Mouse (Mus musculus): ENCODE measurements at regions not wholly inside any gene's neighbourhood (a gene's known extent, or its start where the extent isn't known, plus 50 kb on each side); places are given as distances from the start of the nearest gene placed in this dataset.
A peak's percentile ranks its signal among the peaks of the same experiment; 100 is the strongest.

DNA sequence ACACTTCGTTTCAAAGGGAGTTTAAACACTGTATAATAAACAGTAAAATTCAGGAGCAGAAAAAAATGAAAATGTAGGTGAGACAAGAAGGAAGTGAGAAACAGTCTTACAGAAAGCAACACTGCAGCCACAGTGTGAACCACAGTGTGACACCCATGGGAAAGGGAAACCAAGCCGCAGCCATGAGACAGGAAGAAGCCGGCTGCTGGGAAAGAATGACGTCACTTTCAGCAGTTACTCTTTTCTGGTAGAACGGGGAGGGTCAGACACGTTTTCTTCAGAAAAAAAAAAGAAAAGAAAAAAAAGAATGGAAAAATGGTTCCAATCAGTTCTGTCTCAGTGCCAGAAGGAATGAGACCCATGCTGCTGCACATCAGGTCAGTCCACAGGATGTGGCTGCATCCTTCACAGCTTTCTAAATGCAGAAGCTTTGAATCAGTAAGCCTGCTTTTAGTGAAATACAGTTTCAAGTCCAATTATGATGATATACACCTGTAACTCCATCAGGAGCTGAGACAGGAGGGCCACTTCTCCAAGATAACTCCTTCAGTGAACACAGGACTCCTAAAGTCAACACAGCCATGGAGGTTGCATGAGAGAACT lies 331.2 kb upstream of the Lrrc3b start:
- 73% methylated on average over 6 of the region's 6 CpGs for WGBS
- no peak for ATAC-seq (replicated peaks)

DNA sequence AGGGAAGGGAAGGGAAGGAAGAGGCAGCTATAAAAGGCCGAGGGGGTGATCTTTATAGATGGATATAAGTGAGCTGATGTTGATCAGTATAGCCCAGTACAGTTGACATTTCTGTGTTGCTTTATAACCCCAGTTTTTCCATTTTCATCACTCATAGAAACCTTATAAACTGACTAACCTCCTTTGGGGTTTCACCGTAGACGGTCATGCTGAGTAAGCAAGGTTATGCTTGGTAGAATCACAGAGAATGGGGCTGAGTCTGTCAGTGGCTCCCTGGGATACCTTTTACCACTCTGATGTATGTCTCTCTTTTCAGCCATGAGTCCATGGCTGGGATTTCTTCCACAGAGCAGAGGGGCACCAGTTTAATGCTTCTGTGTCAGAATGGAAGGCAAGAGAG lies 345.9 kb upstream of the Lrrc3b start:
- Histone ChIP-seq H3K36me3 (replicated peaks) (no peaks in the 10 kb centered on the region), H3K9me3 (no peaks in the 10 kb centered on the region), H3K27me3 (replicated peaks) (no peaks in the 10 kb centered on the region), H3K4me2 (no peak overlapping the region), H3K4me1 (peaks cover 18% of the 10 kb centered on the region; the same call in 1 of the 2 replicates), H3K9ac (no peak overlapping the region), H3K27ac (peak overlapping the region; percentile 72), H3K4me3 (no peak overlapping the region)
- peak; percentile 60 for ATAC-seq (replicated peaks)
- 43% methylated on average over 3 of the region's 3 CpGs for WGBS

More for the DNA sequence above, 331.2 kb upstream of the Lrrc3b start:
- Histone ChIP-seq H3K27ac (no peak overlapping the region), H3K4me3 (no peak overlapping the region), H3K9me3 (no peaks in the 10 kb centered on the region), H3K4me1 (no peaks in the 10 kb centered on the region), H3K4me2 (no peak overlapping the region), H3K36me3 (replicated peaks) (no peaks in the 10 kb centered on the region), H3K9ac (no peak overlapping the region), H3K27me3 (replicated peaks) (no peaks in the 10 kb centered on the region)

DNA sequence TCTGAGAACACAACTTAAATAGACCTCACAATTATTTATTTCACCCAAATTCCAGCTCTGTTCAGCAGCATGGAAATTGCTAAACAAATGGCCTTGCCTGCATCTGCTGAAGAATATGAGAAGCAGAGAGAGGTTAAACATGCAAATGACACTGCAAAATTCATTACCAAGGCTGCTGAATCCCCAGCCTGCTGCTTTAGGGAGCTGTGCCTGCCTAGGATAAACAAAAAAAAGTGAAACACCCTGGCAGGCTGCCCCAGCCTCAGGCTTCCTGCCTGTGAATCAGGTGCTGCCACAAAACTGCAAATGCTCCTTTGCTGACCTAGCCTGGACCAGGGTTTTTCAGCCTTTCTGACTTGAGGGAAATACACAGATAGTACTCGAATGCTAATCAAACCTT lies 346.4 kb upstream of the Lrrc3b start:
- H3K27me3 ChIP-seq (replicated peaks) = no peaks in the 10 kb centered on the region
- peak; percentile 84 for ATAC-seq (replicated peaks)
- WGBS = 57% methylated on average over 1 of the region's 1 CpGs
- H3K27ac ChIP-seq = peak overlapping the region; percentile 72
- H3K4me2 ChIP-seq = no peak overlapping the region
- H3K9me3 ChIP-seq = no peaks in the 10 kb centered on the region
- H3K4me3 ChIP-seq = no peak overlapping the region
- H3K9ac ChIP-seq = no peak overlapping the region
- H3K4me1 ChIP-seq = peaks cover 18% of the 10 kb centered on the region; the same call in 1 of the 2 replicates
- no peaks in the 10 kb centered on the region for H3K36me3 ChIP-seq (replicated peaks)

DNA sequence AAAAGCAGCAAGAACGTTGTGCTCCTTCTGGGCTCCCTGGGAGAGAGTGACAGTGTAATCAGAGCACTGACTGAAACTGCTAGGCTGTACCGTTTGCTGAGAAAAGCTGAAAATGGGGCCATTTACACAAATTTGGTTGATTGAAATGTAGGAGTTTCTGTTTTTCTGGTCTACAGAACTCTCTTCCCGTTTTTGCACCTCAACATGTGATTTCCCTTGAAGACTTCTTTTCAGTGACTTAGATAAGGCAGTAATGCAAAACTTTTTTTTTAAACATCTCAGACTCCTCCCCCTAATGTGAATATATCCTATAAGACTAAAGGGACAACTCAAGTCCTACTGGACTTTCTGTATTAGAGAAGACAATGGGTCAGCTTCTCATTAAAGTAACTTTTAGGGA lies 356.9 kb upstream of the Lrrc3b start:
- Histone ChIP-seq H3K9me3 (peaks cover 3% of the 10 kb centered on the region; the same call in 1 of the 2 replicates), H3K36me3 (replicated peaks) (no peaks in the 10 kb centered on the region), H3K27me3 (replicated peaks) (no peaks in the 10 kb centered on the region), H3K4me2 (no peak overlapping the region), H3K4me1 (no peaks in the 10 kb centered on the region), H3K9ac (no peak overlapping the region), H3K27ac (no peak overlapping the region), H3K4me3 (no peak overlapping the region)
- ATAC-seq (replicated peaks) = no peak
- WGBS = 78% methylated on average over 3 of the region's 3 CpGs

DNA sequence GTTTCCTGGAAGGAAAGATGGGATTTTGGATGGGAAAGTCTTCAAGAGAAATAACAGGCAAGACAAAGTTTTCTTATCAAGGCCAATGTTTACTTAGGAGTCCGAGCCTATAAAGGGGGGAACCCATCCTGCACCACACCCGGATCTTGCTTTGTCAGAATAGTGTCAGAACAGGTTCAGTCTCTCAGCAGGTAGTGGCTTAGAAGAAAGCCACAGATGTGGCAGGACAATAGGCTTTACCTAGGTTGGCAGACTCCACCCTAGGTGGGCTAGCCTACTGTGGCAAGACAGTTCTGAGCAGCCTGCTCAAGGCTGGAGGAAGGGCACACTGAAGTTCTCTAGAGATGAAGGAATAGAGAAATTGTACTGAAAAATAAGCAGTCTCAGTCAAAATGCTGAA lies 358.2 kb upstream of the Lrrc3b start:
- Histone ChIP-seq H3K4me3 (no peak overlapping the region), H3K9ac (no peak overlapping the region), H3K36me3 (replicated peaks) (no peaks in the 10 kb centered on the region), H3K27ac (no peak overlapping the region), H3K4me1 (no peaks in the 10 kb centered on the region), H3K27me3 (replicated peaks) (no peaks in the 10 kb centered on the region), H3K9me3 (peaks cover 3% of the 10 kb centered on the region; the same call in 1 of the 2 replicates), H3K4me2 (no peak overlapping the region)
- no peak for ATAC-seq (replicated peaks)
- WGBS = 44% methylated on average over 2 of the region's 2 CpGs

DNA sequence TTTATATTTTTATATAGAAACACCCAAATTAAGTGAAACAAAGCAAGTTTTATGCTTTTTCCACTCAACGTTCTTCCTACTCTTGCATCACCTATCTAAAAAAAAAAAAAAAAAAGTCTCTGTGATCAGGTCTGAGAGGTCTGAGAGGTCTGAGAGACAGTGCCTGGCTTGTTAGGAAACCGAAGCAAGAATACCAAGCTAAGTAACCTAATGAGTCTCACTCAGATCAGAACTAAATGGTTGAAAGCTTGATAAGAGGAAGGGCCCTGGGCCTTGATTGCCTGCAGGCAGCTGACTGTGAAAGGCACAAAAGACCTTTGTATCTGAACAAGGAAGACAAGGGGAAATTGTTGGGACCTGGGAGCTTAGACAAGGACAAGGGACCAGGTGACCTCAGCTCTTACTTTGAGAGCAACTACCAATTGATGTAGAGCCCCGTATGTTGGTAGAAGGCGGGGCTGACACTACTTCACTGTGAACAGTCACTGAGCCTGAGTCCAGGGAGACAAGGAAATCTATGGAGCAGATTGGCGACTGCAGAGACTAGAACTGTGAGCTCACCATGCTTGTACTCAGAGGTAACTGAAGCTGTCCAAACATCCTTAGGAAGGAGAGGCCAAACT lies 362.8 kb upstream of the Lrrc3b start:
- Histone ChIP-seq H3K4me1 (no peaks in the 10 kb centered on the region), H3K9ac (no peak overlapping the region), H3K27me3 (replicated peaks) (no peaks in the 10 kb centered on the region), H3K27ac (no peak overlapping the region), H3K9me3 (peaks cover 3% of the 10 kb centered on the region; the same call in 1 of the 2 replicates), H3K4me2 (no peak overlapping the region), H3K4me3 (no peak overlapping the region), H3K36me3 (replicated peaks) (no peaks in the 10 kb centered on the region)
- 68% methylated on average over 5 of the region's 5 CpGs for WGBS
- ATAC-seq (replicated peaks) = no peak

DNA sequence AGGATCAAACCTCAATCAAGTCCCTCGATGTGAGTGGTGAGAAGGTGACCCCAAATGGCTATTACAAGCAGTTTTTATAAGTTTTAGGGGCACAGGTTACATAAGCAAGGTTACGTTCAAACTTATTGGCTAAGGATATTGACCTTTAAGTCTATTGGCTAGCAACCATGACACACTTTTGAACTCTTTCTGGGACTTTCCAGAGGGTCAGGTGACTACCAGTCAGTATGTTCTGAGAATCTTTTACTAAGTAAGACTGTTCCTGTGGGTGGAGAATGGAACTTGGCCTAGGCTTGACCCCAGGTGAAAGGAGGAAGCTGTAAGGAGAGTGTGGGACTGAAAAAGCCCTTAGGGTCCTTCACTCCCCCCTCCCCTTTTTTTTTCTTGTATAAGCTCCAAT lies 370.3 kb upstream of the Lrrc3b start:
- ATAC-seq (replicated peaks) = no peak
- 76% methylated on average over 2 of the region's 2 CpGs for WGBS
- H3K27ac ChIP-seq = no peak overlapping the region

DNA sequence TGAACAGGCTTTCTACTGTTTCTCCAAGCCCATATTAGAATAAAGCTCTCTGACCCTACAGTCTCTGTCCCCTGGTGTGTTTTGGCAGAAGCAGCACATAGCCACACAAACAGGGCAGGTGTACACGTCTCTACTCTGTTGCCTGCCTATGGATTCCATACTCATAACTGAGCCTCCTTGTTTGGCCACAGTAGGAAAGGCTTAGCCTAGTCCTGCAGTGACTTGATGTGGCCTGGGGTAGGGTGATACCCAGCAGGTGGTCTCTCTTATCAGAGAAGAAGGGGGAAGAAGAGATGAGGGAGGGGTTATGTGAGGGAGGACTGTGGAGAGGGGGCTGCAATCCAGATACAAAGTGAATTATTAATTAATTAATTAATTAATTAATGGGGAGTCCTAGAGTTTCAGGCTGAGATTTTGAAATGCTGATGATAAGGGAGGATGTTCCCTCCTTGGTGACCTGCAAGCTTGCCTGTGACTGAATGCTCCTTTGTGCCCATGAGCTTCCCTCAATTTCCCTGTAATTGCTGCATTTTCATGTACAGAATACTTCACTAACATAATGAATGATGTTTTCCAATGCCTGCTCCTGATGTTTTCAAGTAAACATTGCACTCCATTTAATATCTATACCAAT lies 402.7 kb upstream of the Lrrc3b start:
- no peaks in the 10 kb centered on the region for H3K4me1 ChIP-seq
- peak; percentile 54; the same call in 1 of the 2 replicates for ATAC-seq (replicated peaks)

More for the DNA sequence above, 370.3 kb upstream of the Lrrc3b start:
- Histone ChIP-seq H3K4me1 (no peaks in the 10 kb centered on the region), H3K9ac (no peak overlapping the region), H3K27me3 (replicated peaks) (no peaks in the 10 kb centered on the region), H3K4me3 (no peak overlapping the region), H3K4me2 (no peak overlapping the region), H3K9me3 (no peaks in the 10 kb centered on the region), H3K36me3 (replicated peaks) (no peaks in the 10 kb centered on the region)

DNA sequence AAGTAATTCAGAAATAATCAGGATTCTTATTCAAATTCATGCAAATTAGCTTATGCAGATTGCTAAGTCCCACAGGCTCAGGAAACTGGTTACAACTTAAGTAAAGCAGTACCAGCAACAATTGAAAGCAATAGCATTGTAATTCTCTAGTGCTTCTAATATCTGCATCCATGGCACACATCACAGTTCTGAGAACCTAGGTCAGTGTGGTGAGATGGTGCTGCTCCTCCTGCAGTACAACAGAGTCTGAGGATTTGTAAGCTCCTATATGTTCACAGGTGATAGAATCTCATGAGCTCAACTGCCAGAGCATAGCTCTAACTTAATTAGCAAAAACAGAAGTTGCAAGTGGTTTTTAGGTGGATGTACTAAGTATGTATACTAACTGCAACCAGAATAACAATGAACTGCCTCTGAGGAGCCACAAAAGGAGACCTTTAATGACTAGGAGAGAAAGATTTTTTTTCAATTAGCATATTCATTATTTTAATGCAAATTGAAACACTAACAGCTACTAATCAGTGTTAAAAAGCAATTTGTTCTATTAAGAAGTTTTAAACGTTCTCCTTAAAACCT lies 403.3 kb upstream of the Lrrc3b start:
- no peaks in the 10 kb centered on the region for H3K4me1 ChIP-seq
- H3K36me3 ChIP-seq (replicated peaks) = no peaks in the 10 kb centered on the region
- H3K9me3 ChIP-seq = no peaks in the 10 kb centered on the region
- H3K4me3 ChIP-seq = no peak overlapping the region
- no peak overlapping the region for H3K4me2 ChIP-seq
- no peaks in the 10 kb centered on the region for H3K27me3 ChIP-seq (replicated peaks)
- H3K27ac ChIP-seq = no peak overlapping the region
- WGBS = 27% methylated on average over 1 of the region's 1 CpGs
- no peak overlapping the region for H3K9ac ChIP-seq
- ATAC-seq (replicated peaks) = peak; percentile 71

More for the DNA sequence above, 402.7 kb upstream of the Lrrc3b start:
- no peaks in the 10 kb centered on the region for H3K36me3 ChIP-seq (replicated peaks)
- no peaks in the 10 kb centered on the region for H3K27me3 ChIP-seq (replicated peaks)
- H3K9ac ChIP-seq = no peak overlapping the region
- H3K27ac ChIP-seq = no peak overlapping the region
- H3K9me3 ChIP-seq = no peaks in the 10 kb centered on the region
- H3K4me2 ChIP-seq = no peak overlapping the region
- H3K4me3 ChIP-seq = no peak overlapping the region
- 79% methylated on average over 1 of the region's 1 CpGs for WGBS

DNA sequence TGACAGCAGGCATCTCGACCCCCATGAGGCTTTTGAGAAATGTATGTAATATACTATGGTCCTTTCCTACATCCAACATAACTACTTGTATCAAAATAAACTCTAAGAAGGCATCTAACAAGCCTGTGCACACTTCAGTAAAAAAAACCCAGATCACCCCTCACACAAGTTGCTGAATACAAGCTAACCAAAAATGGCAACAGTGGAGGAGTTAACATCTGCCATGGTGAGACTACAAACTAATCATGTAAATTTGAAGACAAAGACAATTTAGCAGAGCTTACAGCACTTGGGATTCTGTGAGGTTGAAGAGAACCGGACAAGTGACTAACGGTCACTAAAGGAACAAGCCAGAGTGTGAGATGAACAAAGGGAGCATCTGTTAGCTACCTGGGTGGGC lies 380.6 kb upstream of the Ngly1 start:
- no peak overlapping the region for H3K9ac ChIP-seq
- no peak for ATAC-seq (replicated peaks)
- H3K4me3 ChIP-seq = no peak overlapping the region
- H3K4me2 ChIP-seq = no peak overlapping the region
- no peaks in the 10 kb centered on the region for H3K27me3 ChIP-seq (replicated peaks)
- H3K27ac ChIP-seq = no peak overlapping the region
- H3K9me3 ChIP-seq = no peaks in the 10 kb centered on the region
- H3K4me1 ChIP-seq = no peaks in the 10 kb centered on the region
- 71% methylated on average over 3 of the region's 3 CpGs for whole genome bisulfite sequencing
- no peaks in the 10 kb centered on the region for H3K36me3 ChIP-seq (replicated peaks)

DNA sequence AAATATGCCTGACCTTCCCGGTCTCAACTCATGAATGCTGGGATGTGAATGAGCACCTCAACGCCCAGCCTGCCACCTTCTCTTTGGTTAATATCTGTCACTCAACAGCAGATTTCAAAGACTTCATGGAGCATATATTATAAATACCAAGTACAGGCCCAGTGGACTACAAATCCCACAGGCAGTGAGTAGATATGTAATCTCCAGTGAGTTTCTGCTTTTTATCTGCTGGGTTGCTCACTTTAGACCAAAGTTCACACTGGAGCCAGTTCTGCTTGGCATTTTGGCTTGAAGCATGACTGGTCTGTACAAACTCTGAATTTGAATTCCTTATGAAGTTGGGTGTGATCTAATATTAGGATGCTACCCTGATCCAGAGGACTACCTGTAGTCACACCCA lies 377.1 kb upstream of the Ngly1 start:
- 93% methylated on average over 2 of the region's 2 CpGs for WGBS
- no peaks in the 10 kb centered on the region for H3K4me1 ChIP-seq

DNA sequence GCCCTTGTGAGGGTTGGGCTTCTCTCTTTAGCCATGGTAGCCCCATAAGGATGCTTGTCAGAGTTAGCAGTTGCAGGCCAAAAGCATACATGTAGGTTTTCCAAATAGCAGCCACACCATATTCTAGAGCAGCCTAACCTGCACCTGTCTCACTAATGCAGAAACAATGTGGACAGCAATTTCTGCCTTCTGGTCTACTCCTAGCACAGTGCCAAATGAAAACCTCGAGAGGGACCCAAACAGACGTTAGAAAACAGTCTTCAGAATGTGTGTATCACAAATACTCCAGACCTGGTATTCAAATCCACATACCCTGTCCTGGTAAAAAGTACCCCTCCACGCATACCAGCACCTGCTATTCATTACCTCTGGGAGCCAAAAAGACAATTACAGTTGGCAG lies 368.9 kb upstream of the Ngly1 start:
- no peak overlapping the region for H3K9ac ChIP-seq
- no peak overlapping the region for H3K27ac ChIP-seq
- no peaks in the 10 kb centered on the region for H3K9me3 ChIP-seq
- no peak overlapping the region for H3K4me3 ChIP-seq
- H3K27me3 ChIP-seq (replicated peaks) = no peaks in the 10 kb centered on the region
- H3K36me3 ChIP-seq (replicated peaks) = no peaks in the 10 kb centered on the region
- WGBS = 77% methylated on average over 3 of the region's 3 CpGs
- no peak overlapping the region for H3K4me2 ChIP-seq
- no peaks in the 10 kb centered on the region for H3K4me1 ChIP-seq
- ATAC-seq (replicated peaks) = no peak

More for the DNA sequence above, 377.1 kb upstream of the Ngly1 start:
- H3K27ac ChIP-seq = no peak overlapping the region
- H3K9ac ChIP-seq = no peak overlapping the region
- H3K4me2 ChIP-seq = no peak overlapping the region
- H3K4me3 ChIP-seq = no peak overlapping the region
- H3K36me3 ChIP-seq (replicated peaks) = no peaks in the 10 kb centered on the region
- H3K27me3 ChIP-seq (replicated peaks) = no peaks in the 10 kb centered on the region
- no peak for ATAC-seq (replicated peaks)
- H3K9me3 ChIP-seq = no peaks in the 10 kb centered on the region

All from midbrain, embryonic 15.5 days (tissue).